Mouse (Mus musculus): ENCODE results near the gene Igfbp5. TPM values are rescaled to one million over a fixed set of nuclear protein-coding genes. Genes with fewer than 3 reads are reported as not detected.

Gene Igfbp5
- polyA plus RNA-seq, 1 experiment, result 691 TPM

- Histone ChIP-seq H3K4me3 (peak overlapping the region; percentile 36), H3K4me2 (ENCODE audit: low read depth) (peak overlapping the region; percentile 95), H3ac (ENCODE audit: control insufficient read depth, insufficient read length) (no peak overlapping the region), H3K27me3 (ENCODE audit: control insufficient read depth, insufficient read depth, insufficient read length) (no peaks in the 10 kb centered on the region), H3K79me2 (ENCODE audit: control insufficient read depth, insufficient read depth) (peaks cover 11% of the 10 kb centered on the region), H3K36me3 (ENCODE audit: control insufficient read depth, insufficient read depth) (no peaks in the 10 kb centered on the region)
- TF ChIP-seq USF1 (IDR thresholded peaks at IDR 0.05; ENCODE audit: low read depth) (no peak), MYOG (IDR thresholded peaks at IDR 0.05; ENCODE audit: control insufficient read depth in 1 of 3, insufficient read depth in 1 of 3, insufficient read length in 2 of 3, low read depth in 2 of 3) (no peak), POLR2AphosphoS2 (IDR thresholded peaks at IDR 0.05; ENCODE audit: insufficient read length, low read depth) (no peak), E2F4 (IDR thresholded peaks at IDR 0.05; ENCODE audit: insufficient read depth) (no peak), SRF (IDR thresholded peaks at IDR 0.05; ENCODE audit: control insufficient read depth, insufficient read length, low read depth) (no peak), MAX (IDR thresholded peaks at IDR 0.05; ENCODE audit: low read depth) (no peak), CEBPB (IDR thresholded peaks at IDR 0.05; ENCODE audit: insufficient read depth, poor library complexity, severe bottlenecking) (no peak), TCF12 (IDR thresholded peaks at IDR 0.05; ENCODE audit: insufficient read depth, poor library complexity, severe bottlenecking) (no peak), TCF3 (IDR thresholded peaks at IDR 0.05; ENCODE audit: insufficient read length, low read depth) (no peak)
Observed at GRCm38 (mm10) chr1:72825921-72826320, 48.8 kb downstream of the Igfbp5 start.

DNA sequence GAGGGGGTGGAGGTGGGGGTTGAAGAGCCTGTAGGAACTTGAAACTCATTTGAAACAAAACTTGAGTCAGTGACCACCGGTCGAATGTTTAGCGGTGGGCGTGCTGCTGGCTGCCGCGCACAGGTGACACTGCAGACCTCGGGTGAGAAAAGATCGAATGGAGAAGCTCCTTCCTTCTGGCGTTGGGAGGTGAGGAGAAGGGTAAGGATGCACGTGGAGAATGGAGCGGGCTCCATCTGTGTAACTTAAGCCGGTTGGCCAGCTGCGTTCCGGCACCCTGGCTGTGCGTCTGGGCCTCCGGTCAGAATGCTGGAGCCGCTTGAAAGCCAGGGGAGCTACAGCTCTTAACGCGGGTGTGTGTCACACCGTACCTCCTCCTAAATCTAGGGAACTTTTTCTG is 49.4 kb downstream of the Igfbp5 start:
- H3K4me3 ChIP-seq, result peak overlapping the region; percentile 36
- H3ac ChIP-seq (ENCODE audit: control insufficient read depth, insufficient read length), result peak overlapping the region; percentile 23
- TF ChIP-seq SRF (IDR thresholded peaks at IDR 0.05; ENCODE audit: control insufficient read depth, insufficient read length, low read depth) (no peak), MYOD1 (IDR thresholded peaks at IDR 0.05; ENCODE audit: control insufficient read depth in 1 of 3, insufficient read length in 2 of 3, low read depth in 2 of 3) (peak in 2 of 3 experiments; percentile 74 to 80), MYOG (IDR thresholded peaks at IDR 0.05; ENCODE audit: control insufficient read depth in 1 of 3, insufficient read depth in 1 of 3, insufficient read length in 2 of 3, low read depth in 2 of 3) (peak in 2 of 3 experiments; percentile 79 to 83)
- H3K27me3 ChIP-seq (ENCODE audit: control insufficient read depth, insufficient read depth, insufficient read length), result no peaks in the 10 kb centered on the region
- H3K79me2 ChIP-seq (ENCODE audit: control insufficient read depth, insufficient read depth), result peaks cover 11% of the 10 kb centered on the region
- no peaks in the 10 kb centered on the region for H3K36me3 ChIP-seq (ENCODE audit: control insufficient read depth, insufficient read depth)
- peak overlapping the region; percentile 95 for H3K4me2 ChIP-seq (ENCODE audit: low read depth)

GRCm38 (mm10) chr1:72824707-72825101 is 50.0 kb downstream of the Igfbp5 start:
- Histone ChIP-seq H3K4me3 (peak overlapping the region; percentile 36), H3K79me2 (ENCODE audit: control insufficient read depth, insufficient read depth) (peaks cover 11% of the 10 kb centered on the region), H3ac (ENCODE audit: control insufficient read depth, insufficient read length) (peak overlapping the region; percentile 23), H3K27me3 (ENCODE audit: control insufficient read depth, insufficient read depth, insufficient read length) (no peaks in the 10 kb centered on the region), H3K4me2 (ENCODE audit: low read depth) (peak overlapping the region; percentile 95), H3K36me3 (ENCODE audit: control insufficient read depth, insufficient read depth) (no peaks in the 10 kb centered on the region)
- TF ChIP-seq CEBPB (IDR thresholded peaks at IDR 0.05; ENCODE audit: insufficient read depth, poor library complexity, severe bottlenecking) (no peak), MYOG (IDR thresholded peaks at IDR 0.05; ENCODE audit: control insufficient read depth in 1 of 3, insufficient read depth in 1 of 3, insufficient read length in 2 of 3, low read depth in 2 of 3) (peak in 1 of 3 experiments; percentile 0)

DNA sequence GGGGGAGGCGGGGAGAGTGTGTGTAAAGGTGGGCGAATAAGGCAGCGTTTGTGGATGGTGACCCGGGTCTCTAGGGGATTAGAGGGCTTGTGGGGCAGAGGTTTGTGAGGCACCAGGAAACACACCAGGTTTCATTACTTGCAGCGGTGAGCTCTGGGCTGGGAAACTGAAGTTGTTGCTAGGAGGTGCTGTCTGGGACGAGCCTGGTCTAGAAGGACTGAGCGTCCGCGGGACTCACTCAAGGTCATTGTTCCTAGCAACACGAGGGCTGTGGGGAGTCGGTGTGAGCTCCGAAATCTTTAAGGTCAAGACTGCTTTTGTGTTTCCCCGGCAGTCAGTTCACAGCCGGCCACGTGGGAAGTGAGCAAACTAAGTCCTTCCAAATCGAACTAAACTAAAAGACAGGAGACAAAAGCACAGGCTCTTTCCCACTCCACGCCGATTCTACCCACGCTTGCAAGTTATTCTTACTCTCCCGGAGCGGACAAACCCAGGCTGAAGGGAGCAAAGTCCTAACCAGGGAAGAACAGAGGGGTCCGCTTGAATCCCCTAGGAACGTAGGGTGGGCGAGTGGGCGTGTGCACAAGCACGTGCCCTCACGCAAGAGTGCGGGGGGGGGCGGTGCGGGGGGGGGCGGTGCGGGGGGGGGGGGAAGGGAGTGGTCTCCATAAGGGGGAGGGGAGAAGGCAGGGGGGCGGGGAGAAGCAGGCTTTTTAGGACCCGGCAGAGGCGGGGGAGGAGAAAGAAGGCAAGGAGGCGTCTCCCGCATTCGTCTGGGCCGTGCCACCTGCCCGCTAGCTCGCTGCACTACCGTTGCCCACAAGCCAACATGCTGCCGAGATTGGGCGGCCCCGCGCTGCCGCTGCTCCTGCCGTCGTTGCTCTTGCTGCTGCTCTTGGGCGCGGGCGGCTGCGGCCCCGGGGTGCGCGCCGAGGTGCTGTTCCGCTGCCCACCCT is 50.7 kb downstream of the Igfbp5 start, which contains the start of gene Igfbp2:
TSS of gene Igfbp2 (plus strand) at position 753 of the 956 bp plus-strand sequence.
- TF ChIP-seq POLR2A (IDR thresholded peaks at IDR 0.05; ENCODE audit: insufficient read length, low read depth) (peak; percentile 62), CEBPB (IDR thresholded peaks at IDR 0.05; ENCODE audit: insufficient read depth, poor library complexity, severe bottlenecking) (no peak), TCF3 (IDR thresholded peaks at IDR 0.05; ENCODE audit: insufficient read length, low read depth) (no peak), REST (IDR thresholded peaks at IDR 0.05; ENCODE audit: insufficient read depth, insufficient read length) (peak; percentile 34), MYOG (IDR thresholded peaks at IDR 0.05; ENCODE audit: control insufficient read depth in 1 of 3, insufficient read depth in 1 of 3, insufficient read length in 2 of 3, low read depth in 2 of 3) (peak in 2 of 3 experiments; percentile 11 to 40), POLR2AphosphoS2 (IDR thresholded peaks at IDR 0.05; ENCODE audit: insufficient read length, low read depth) (no peak), MYOD1 (IDR thresholded peaks at IDR 0.05; ENCODE audit: control insufficient read depth in 1 of 3, insufficient read length in 2 of 3, low read depth in 2 of 3) (peak in 1 of 3 experiments; percentile 54), TCF12 (IDR thresholded peaks at IDR 0.05; ENCODE audit: insufficient read depth, poor library complexity, severe bottlenecking) (no peak), MAX (IDR thresholded peaks at IDR 0.05; ENCODE audit: low read depth) (no peak), USF1 (IDR thresholded peaks at IDR 0.05; ENCODE audit: low read depth) (no peak)
- no peaks in the 10 kb centered on the region for H3K36me3 ChIP-seq (ENCODE audit: control insufficient read depth, insufficient read depth)

GRCm38 (mm10) chr1:72822893-72823292 is 51.8 kb downstream of the Igfbp5 start:
- Histone ChIP-seq H3K79me2 (ENCODE audit: control insufficient read depth, insufficient read depth) (peaks cover 11% of the 10 kb centered on the region), H3K4me3 (no peak overlapping the region), H3K27me3 (ENCODE audit: control insufficient read depth, insufficient read depth, insufficient read length) (no peaks in the 10 kb centered on the region), H3K36me3 (ENCODE audit: control insufficient read depth, insufficient read depth) (no peaks in the 10 kb centered on the region), H3K4me2 (ENCODE audit: low read depth) (no peak overlapping the region), H3ac (ENCODE audit: control insufficient read depth, insufficient read length) (no peak overlapping the region)
- no peak for TF ChIP-seq MAX (IDR thresholded peaks at IDR 0.05; ENCODE audit: low read depth)
- TF ChIP-seq MYOD1 (IDR thresholded peaks at IDR 0.05; ENCODE audit: control insufficient read depth in 1 of 3, insufficient read length in 2 of 3, low read depth in 2 of 3), result no peak
- no peak for TF ChIP-seq USF1 (IDR thresholded peaks at IDR 0.05; ENCODE audit: low read depth)
- TF ChIP-seq MYOG (IDR thresholded peaks at IDR 0.05; ENCODE audit: control insufficient read depth in 1 of 3, insufficient read depth in 1 of 3, insufficient read length in 2 of 3, low read depth in 2 of 3), result no peak
- TF ChIP-seq E2F4 (IDR thresholded peaks at IDR 0.05; ENCODE audit: insufficient read depth), result no peak
- no peak for TF ChIP-seq REST (IDR thresholded peaks at IDR 0.05; ENCODE audit: insufficient read depth, insufficient read length)
- TF ChIP-seq POLR2A (IDR thresholded peaks at IDR 0.05; ENCODE audit: insufficient read length, low read depth), result no peak
- no peak for TF ChIP-seq TCF12 (IDR thresholded peaks at IDR 0.05; ENCODE audit: insufficient read depth, poor library complexity, severe bottlenecking)

More for the DNA sequence above, 50.7 kb downstream of the Igfbp5 start, which contains the start of gene Igfbp2:
- H3ac ChIP-seq (ENCODE audit: control insufficient read depth, insufficient read length), result peak within 1 kb of the TSS; percentile 23
- peak within 1 kb of the TSS; percentile 95 for H3K4me2 ChIP-seq (ENCODE audit: low read depth)
- no peaks in the 10 kb centered on the region for H3K27me3 ChIP-seq (ENCODE audit: control insufficient read depth, insufficient read depth, insufficient read length)
- peak within 1 kb of the TSS; percentile 36 for H3K4me3 ChIP-seq
- H3K79me2 ChIP-seq (ENCODE audit: control insufficient read depth, insufficient read depth), result peaks cover 11% of the 10 kb centered on the region
